Mouse (Mus musculus): ENCODE results near the gene Ift81.

DNA sequence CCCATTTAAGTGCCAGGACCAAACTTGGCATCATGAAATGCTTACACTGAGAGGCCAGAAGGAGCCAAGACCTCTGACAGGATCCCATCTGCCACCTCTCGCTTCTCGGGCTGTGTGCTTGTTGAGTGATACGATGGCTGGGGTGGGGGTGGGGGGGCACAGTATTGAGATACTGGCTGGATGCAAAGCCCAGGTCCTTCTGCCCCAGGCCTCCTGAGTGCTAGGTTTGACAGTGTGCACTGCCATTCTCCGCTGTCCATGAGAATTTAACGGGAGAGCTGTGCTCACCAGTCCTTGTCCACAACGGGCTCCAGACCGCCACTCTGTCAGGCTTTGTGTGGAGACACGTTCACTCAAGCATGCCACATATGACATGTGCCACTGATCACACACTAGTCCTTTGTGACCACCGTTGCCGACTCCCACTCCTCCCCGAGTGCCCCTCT lies 105.4 kb downstream of the Ift81 start:
- TF ChIP-seq CTCF (IDR thresholded peaks at IDR 0.05; ENCODE audit: low read depth): no peak
- TF ChIP-seq EP300 (optimal IDR thresholded peaks at IDR 0.05): no peak
